Mouse (Mus musculus) CH12.LX (cell line): ENCODE results near the gene Hopx. TPM values are rescaled to one million over a fixed set of nuclear protein-coding genes. Genes with fewer than 3 reads are reported as not detected.

Source experiments
- DNase-seq: peaks from one replicate; pipeline ENCODE4 v3.0.0-alpha.2; 2013; ENCODE audit errors: extremely low read depth
- H3K27ac ChIP-seq: 2 replicates; pipeline ENCODE4 v1.5.1; 2012; ENCODE audit warnings: low read depth, mild to moderate bottlenecking, control low read depth, moderate library complexity; ENCODE audit not compliant: insufficient read depth
- H3K27me3 ChIP-seq: replicated peaks from 2 replicates; pipeline ENCODE3; 2012; ENCODE audit warnings: inconsistent platforms
- H3K36me3 ChIP-seq, 2 experiments: replicated peaks in 1 of 2; 2 replicates each; pipeline versions ENCODE3 to v1.6.1; 2012; ENCODE audit warnings: inconsistent platforms in 1 of 2, low read length in 1 of 2, mild to moderate bottlenecking in 1 of 2, mixed read lengths in 1 of 2, moderate library complexity in 1 of 2; ENCODE audit not compliant: control insufficient read depth in 1 of 2, insufficient read depth in 1 of 2
- H3K4me1 ChIP-seq, 2 experiments: 2 replicates each; pipeline ENCODE4 v1.6.1; 2012; ENCODE audit warnings: inconsistent platforms in 1 of 2, moderate library complexity in 1 of 2; ENCODE audit not compliant: insufficient read depth in 2 of 2, control insufficient read depth in 1 of 2
- H3K4me2 ChIP-seq: 2 replicates; pipeline ENCODE4 v1.6.1; 2012; ENCODE audit warnings: low read depth, mild to moderate bottlenecking, control low read depth; ENCODE audit not compliant: poor library complexity, insufficient read depth, severe bottlenecking
- H3K4me3 ChIP-seq, 3 experiments: fragments of 150-350 bp in 1 of 3; sonication (generic) in 1 of 3; replicated peaks in 1 of 3; 2 replicates each; pipeline versions ENCODE3 to v1.5.1; 2011 to 2012; ENCODE audit warnings: low read depth in 2 of 3, low read length in 2 of 3, mild to moderate bottlenecking in 2 of 3, moderate library complexity in 2 of 3, control low read depth in 1 of 3, improper control_type of control experiment in 1 of 3, inconsistent platforms in 1 of 3, mixed read lengths in 1 of 3; ENCODE audit not compliant: poor library complexity in 1 of 3
- H3K79me2 ChIP-seq: replicated peaks from 2 replicates; pipeline ENCODE4 v1.6.1; 2012; ENCODE audit warnings: mild to moderate bottlenecking, moderate library complexity; ENCODE audit not compliant: control insufficient read depth, poor library complexity, insufficient read depth, severe bottlenecking; ENCODE audit errors: extremely low read depth
- H3K9ac ChIP-seq: 2 replicates; pipeline ENCODE4 v1.6.1; 2012; ENCODE audit warnings: low read depth, mild to moderate bottlenecking, control low read depth, moderate library complexity; ENCODE audit not compliant: insufficient read depth
- H3K9me3 ChIP-seq: replicated peaks from 2 replicates; pipeline ENCODE3; 2012; ENCODE audit warnings: low read length, inconsistent platforms, mixed read lengths
- CHD1 ChIP-seq: IDR thresholded peaks from 2 replicates; pipeline ENCODE4 v1.6.1; 2012; ENCODE audit warnings: low read depth, low read length, improper control_type of control experiment, inconsistent platforms
- ETS1 ChIP-seq: conservative IDR thresholded peaks from 2 replicates; pipeline ENCODE4 v1.6.1; 2012; ENCODE audit warnings: low read depth, mild to moderate bottlenecking, inconsistent platforms, low read length, improper control_type of control experiment, moderate library complexity
- IRF4 ChIP-seq: IDR thresholded peaks from 2 replicates; pipeline ENCODE4 v1.6.1; 2014; ENCODE audit warnings: low read depth, mild to moderate bottlenecking, inconsistent platforms, low read length, improper control_type of control experiment
- JUN ChIP-seq: IDR thresholded peaks from 2 replicates; pipeline ENCODE4 v1.6.1; 2011; ENCODE audit warnings: low read depth, mild to moderate bottlenecking, low read length, improper control_type of control experiment, moderate library complexity; ENCODE audit not compliant: insufficient read depth
- NELFE ChIP-seq: IDR thresholded peaks from 2 replicates; pipeline ENCODE4 v1.6.1; 2011; ENCODE audit warnings: low read depth, low read length, improper control_type of control experiment
- PAX5 ChIP-seq: IDR thresholded peaks from 2 replicates; pipeline ENCODE4 v1.6.1; 2012; ENCODE audit warnings: low read length, inconsistent platforms, mixed read lengths
- POLR2A ChIP-seq: IDR thresholded peaks from 2 replicates; pipeline ENCODE4 v1.6.1; 2011; ENCODE audit warnings: low read depth, mild to moderate bottlenecking, improper control_type of control experiment, low read length
- POLR2AphosphoS2 ChIP-seq: IDR thresholded peaks from 2 replicates; pipeline ENCODE4 v1.6.1; 2011; ENCODE audit warnings: low read depth, low read length, improper control_type of control experiment
- TCF12 ChIP-seq: IDR thresholded peaks from 2 replicates; pipeline ENCODE4 v1.6.1; 2014; ENCODE audit warnings: low read depth, mild to moderate bottlenecking, inconsistent platforms, low read length, improper control_type of control experiment
- dilution Hi-C: fragments of 300-500 bp; cut with MboI; formaldehyde crosslinking; loops from 2 replicates; pipeline ENCODE4 v1.14.3; 2020; ENCODE audit warnings: low sequenced_read_pairs; ENCODE audit not compliant: extremely low pct_unique_long_range_greater_than_20kb, extremely low pct_ligation_motif_present
- in situ Hi-C: fragments of 300-500 bp; cut with MboI; formaldehyde crosslinking; loops from 3 replicates; pipeline ENCODE4 v1.14.3; 2019; ENCODE audit warnings: low sequenced_read_pairs, low pct_ligation_motif_present, low pct_unique_long_range_greater_than_20kb, mixed read lengths
- polyA plus RNA-seq: library from polyadenylated mRNA; unstranded; fragments of >175 nt; gene quantifications from 2 replicates; pipeline ENCODE4 v1.2.1, GENCODE M21; 2012; ENCODE audit warnings: low read depth; ENCODE audit not compliant: insufficient read length
- total RNA-seq, 2 experiments: library from RNA; depleted of rRNA; stranded (reverse); fragments of 300-350 nt in 1 of 2; fragments of >200 nt in 1 of 2; gene quantifications; 2 replicates each; pipeline ENCODE4 v1.2.3; 2012 to 2014

The Hopx gene
- total and polyA plus RNA-seq, 3 experiments, result 15.1 to 26.4 (median 20.0) TPM

- Histone ChIP-seq H3K27me3 (no peaks in the 10 kb centered on the region), H3K36me3 (peaks cover 0 to 8% of the 10 kb centered on the region in 2 experiments), H3K4me3 (no peak overlapping the region), H3K27ac (no peak overlapping the region), H3K4me2 (no peak overlapping the region), H3K9ac (no peak overlapping the region)
- no peak for DNase-seq
- in situ Hi-C loops, result no loop called here
- TF ChIP-seq NELFE (no peak), PAX5 (no peak), POLR2AphosphoS2 (no peak), POLR2A (no peak), ETS1 (no peak), IRF4 (no peak), TCF12 (no peak)
- TF ChIP-seq, all 38 proteins: peak for 0
- no peaks in the 10 kb centered on the region for H3K79me2 ChIP-seq
- H3K4me1 ChIP-seq, result peaks cover 5 to 42% of the 10 kb centered on the region in 2 experiments; a peak in 3 of 4 replicates
- dilution Hi-C loops, result no loop called here
- peaks cover 3% of the 10 kb centered on the region for H3K9me3 ChIP-seq
These were observed 7.6 kb upstream of the Hopx start for GRCm38 (mm10) chr5:77122254-77123192.

DNA sequence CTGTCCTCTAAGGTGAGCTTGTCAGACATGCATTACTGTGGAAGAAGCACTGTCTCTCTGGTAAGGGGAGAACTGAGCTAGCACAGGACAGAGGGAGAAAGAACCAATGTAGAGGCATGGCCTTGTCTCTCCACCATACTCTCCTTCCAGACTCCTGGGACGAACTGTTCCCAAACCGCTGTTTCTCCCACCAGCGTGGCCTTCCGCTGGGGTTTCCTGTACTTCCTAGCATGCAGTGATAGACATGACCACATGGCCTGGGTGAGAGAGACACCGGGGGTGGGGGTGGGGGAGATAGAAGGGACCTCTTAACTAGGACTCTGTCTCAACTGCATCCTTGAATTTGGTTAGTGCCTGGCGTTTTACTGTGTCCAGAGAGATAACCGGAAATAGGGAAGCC, 5.8 kb upstream of the Hopx start:
- H3K27me3 ChIP-seq, result no peaks in the 10 kb centered on the region
- H3K9me3 ChIP-seq, result no peaks in the 10 kb centered on the region
- no peak overlapping the region for H3K4me2 ChIP-seq
- H3K4me3 ChIP-seq, result no peak overlapping the region
- dilution Hi-C loops (no loop called here), in situ Hi-C loops (no loop called here)
- peaks cover 5 to 38% of the 10 kb centered on the region in 2 experiments; a peak in 3 of 4 replicates for H3K4me1 ChIP-seq
- no peak overlapping the region for H3K27ac ChIP-seq
- H3K9ac ChIP-seq, result no peak overlapping the region
- H3K79me2 ChIP-seq, result no peaks in the 10 kb centered on the region
- no peak for TF ChIP-seq PAX5
- no peaks in the 10 kb centered on the region for H3K36me3 ChIP-seq
- no peak for DNase-seq

- Histone ChIP-seq H3K9me3 (no peaks in the 10 kb centered on the region), H3K27me3 (no peaks in the 10 kb centered on the region), H3K36me3 (no peaks in the 10 kb centered on the region), H3K4me1 (peaks cover 5 to 34% of the 10 kb centered on the region in 2 experiments; a peak in 3 of 4 replicates), H3K27ac (no peak overlapping the region), H3K79me2 (no peaks in the 10 kb centered on the region), H3K4me3 (no peak overlapping the region), H3K9ac (no peak overlapping the region), H3K4me2 (no peak overlapping the region)
- dilution Hi-C loops (no loop called here), in situ Hi-C loops (no loop called here)
- DNase-seq, result no peak
- TF ChIP-seq CHD1, result no peak
- TF ChIP-seq TCF12, result no peak
- TF ChIP-seq JUN, result no peak
- no peak for TF ChIP-seq NELFE
These were observed 4.8 kb upstream of the Hopx start for GRCm38 (mm10) chr5:77119475-77120422.
